Mouse (Mus musculus) small intestine, adult 2 months (tissue): ENCODE results near the gene Ugt2b34. TPM values are rescaled to one million over a fixed set of nuclear protein-coding genes. Genes with fewer than 3 reads are reported as not detected.
A peak's percentile ranks its signal among the peaks of the same experiment; 100 is the strongest.

Source experiments
- H3K27ac ChIP-seq: fragments of 200-500 bp; 2 replicates; pipeline ENCODE4 v1.5.1; 2012; ENCODE audit warnings: low read depth, low read length, control low read depth, inconsistent platforms; ENCODE audit not compliant: insufficient read depth
- H3K27me3 ChIP-seq: fragments of 200-500 bp; 2 replicates; pipeline ENCODE4 v1.6.1; 2012; ENCODE audit warnings: mild to moderate bottlenecking, moderate library complexity, low read length, inconsistent platforms; ENCODE audit not compliant: control insufficient read depth, insufficient read depth
- H3K36me3 ChIP-seq: fragments of 200-500 bp; 2 replicates; pipeline ENCODE4 v1.6.1; 2012; ENCODE audit warnings: mild to moderate bottlenecking, low read length, control low read depth, inconsistent platforms; ENCODE audit not compliant: control insufficient read depth, insufficient read depth
- H3K4me1 ChIP-seq: fragments of 200-500 bp; 2 replicates; pipeline ENCODE4 v1.6.1; 2012; ENCODE audit warnings: low read length, inconsistent platforms, mixed read lengths; ENCODE audit not compliant: control insufficient read depth, insufficient read depth, insufficient read length
- H3K4me3 ChIP-seq: fragments of 200-500 bp; 2 replicates; pipeline ENCODE4 v1.5.1; 2012; ENCODE audit warnings: low read depth, mild to moderate bottlenecking, control low read depth, inconsistent platforms, low read length, moderate library complexity
- CTCF ChIP-seq: fragments of 200-500 bp; IDR thresholded peaks from 2 replicates; pipeline ENCODE4 v1.5.1; 2012; ENCODE audit warnings: low read depth, mild to moderate bottlenecking, control low read depth, inconsistent platforms, low read length, moderate library complexity, mixed read lengths; ENCODE audit not compliant: insufficient replicate concordance, insufficient read length; ENCODE audit errors: extremely low read depth
- POLR2A ChIP-seq: fragments of 200-500 bp; IDR thresholded peaks from 2 replicates; pipeline ENCODE4 v1.6.1; 2012; ENCODE audit warnings: low read depth, mild to moderate bottlenecking, control low read depth, inconsistent platforms, low read length, moderate library complexity
- WGBS: fragments of 180-500 bp; shearing (Covaris S2); methylation state at CpG from one replicate; pipeline ENCODE4 v1.1.7; 2018; 5-methylcytosine and 5-hydroxymethylcytosine counted together
- polyA plus RNA-seq: library from polyadenylated mRNA; depleted of rRNA; stranded (reverse); fragments of >200 nt; gene quantifications from 2 replicates; pipeline ENCODE4 v1.2.3, GENCODE M21; 2012; rRNA removed

The Ugt2b34 gene
- 27.4 and 36.8 TPM in 2 replicates for polyA plus RNA-seq

DNA sequence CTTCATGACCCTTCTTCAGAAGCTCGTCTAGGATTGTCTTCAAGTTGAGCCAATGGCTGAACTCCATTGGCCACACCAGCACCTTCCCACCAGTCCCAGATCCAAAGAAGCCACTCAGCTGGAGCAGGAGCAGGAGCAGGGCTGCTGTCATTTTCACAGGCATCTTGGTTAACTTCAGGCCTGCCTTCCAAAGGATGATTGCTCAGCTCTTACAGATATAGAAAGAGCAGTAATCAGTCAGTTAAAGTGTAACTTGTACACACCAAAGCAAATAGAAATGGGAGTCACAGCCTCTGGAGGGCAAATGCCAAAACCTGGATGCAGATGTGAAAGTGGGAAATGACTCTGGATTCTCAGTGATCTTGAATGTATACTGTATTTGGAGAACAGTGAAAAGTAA lies at the start of gene Ugt2b34:
Ugt2b34 (minus strand) TSS at position 180 of the 400 bp plus-strand sequence.
- peak within 1 kb of the TSS; percentile 61 for H3K4me3 ChIP-seq
- 0 out of 2 replicates have a peak, but pooled peaks cover 2% of the 10 kb centered on the region for H3K36me3 ChIP-seq
- H3K4me1 ChIP-seq: peaks cover 4% of the 10 kb centered on the region; the same call in 1 of the 2 replicates
- H3K27ac ChIP-seq: peak within 1 kb of the TSS; percentile 82
- TF ChIP-seq POLR2A (peak; percentile 61; the same call in 1 of the 2 replicates), CTCF (no peak)
- 22% methylated on average over 1 of the region's 1 CpGs for WGBS
- H3K27me3 ChIP-seq: no peaks in the 10 kb centered on the region

DNA sequence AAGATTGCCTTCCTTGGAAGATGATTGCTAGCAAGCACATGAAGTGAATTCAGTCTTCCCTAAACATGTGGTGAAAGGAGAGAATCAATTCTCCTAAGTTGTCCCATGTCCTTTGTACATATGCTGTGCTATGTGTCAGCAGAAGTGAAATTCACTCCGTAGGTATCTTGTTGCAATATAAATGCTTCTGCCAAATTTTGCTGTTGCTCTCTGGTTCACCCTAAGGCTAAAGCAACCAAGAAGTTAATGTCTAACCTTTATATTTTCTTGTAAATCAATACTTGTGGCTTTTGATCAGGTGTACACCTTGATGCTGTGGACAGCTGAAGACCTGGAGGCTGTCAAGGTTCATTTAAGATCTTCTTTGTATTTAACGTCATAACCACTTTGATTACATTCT lies 35.4 kb upstream of the Ugt2b34 start:
- H3K27ac ChIP-seq: no peak overlapping the region
- no peaks in the 10 kb centered on the region for H3K36me3 ChIP-seq
- 46% methylated on average over 2 of the region's 2 CpGs for WGBS
- no peak overlapping the region for H3K4me3 ChIP-seq
- H3K27me3 ChIP-seq: no peaks in the 10 kb centered on the region
- H3K4me1 ChIP-seq: no peaks in the 10 kb centered on the region
- no peak for TF ChIP-seq POLR2A
- TF ChIP-seq CTCF: no peak

- 72% methylated on average over 2 of the region's 2 CpGs for WGBS
- TF ChIP-seq POLR2A (no peak), CTCF (no peak)
- no peaks in the 10 kb centered on the region for H3K36me3 ChIP-seq
- no peak within 1 kb of the TSS for H3K27ac ChIP-seq
- H3K4me1 ChIP-seq: no peaks in the 10 kb centered on the region
- no peak within 1 kb of the TSS for H3K4me3 ChIP-seq
- H3K27me3 ChIP-seq: no peaks in the 10 kb centered on the region
These were observed 19.7 kb upstream of the Ugt2b34 start, which contains the start of gene Ugt2b1 for GRCm38 (mm10) chr5:86926426-86926825. Gene Ugt2b1, minus strand, starts transcription at chr5:86926530.

GRCm38 (mm10) chr5:86920661-86921233 lies 14.0 kb upstream of the Ugt2b34 start:
- Histone ChIP-seq H3K27ac (no peak overlapping the region), H3K27me3 (no peaks in the 10 kb centered on the region), H3K4me3 (no peak overlapping the region), H3K36me3 (no peaks in the 10 kb centered on the region), H3K4me1 (0 out of 2 replicates have a peak, but pooled peaks cover 1% of the 10 kb centered on the region)
- WGBS: 17% methylated on average over 3 of the region's 3 CpGs
- TF ChIP-seq POLR2A (no peak), CTCF (no peak)

- H3K4me3 ChIP-seq: no peak overlapping the region
- H3K4me1 ChIP-seq: peaks cover 5% of the 10 kb centered on the region; the same call in 1 of the 2 replicates
- no peak overlapping the region for H3K27ac ChIP-seq
- 56% methylated on average over 3 of the region's 3 CpGs for WGBS
- H3K27me3 ChIP-seq: no peaks in the 10 kb centered on the region
- H3K36me3 ChIP-seq: no peaks in the 10 kb centered on the region
- TF ChIP-seq POLR2A: no peak
- TF ChIP-seq CTCF: no peak
These were observed 4.8 kb upstream of the Ugt2b34 start for GRCm38 (mm10) chr5:86911357-86912099.

GRCm38 (mm10) chr5:86910770-86911169 lies 4.0 kb upstream of the Ugt2b34 start:
- no peaks in the 10 kb centered on the region for H3K36me3 ChIP-seq
- no peaks in the 10 kb centered on the region for H3K27me3 ChIP-seq
- WGBS: 11% methylated on average over 1 of the region's 1 CpGs
- H3K27ac ChIP-seq: peak overlapping the region; percentile 82
- peaks cover 5% of the 10 kb centered on the region; the same call in 1 of the 2 replicates for H3K4me1 ChIP-seq
- H3K4me3 ChIP-seq: no peak overlapping the region
- TF ChIP-seq POLR2A (no peak), CTCF (no peak)

GRCm38 (mm10) chr5:86889933-86890332 lies 16.8 kb downstream of the Ugt2b34 start:
- no peak overlapping the region for H3K4me3 ChIP-seq
- peaks cover 36% of the 10 kb centered on the region for H3K36me3 ChIP-seq
- WGBS: 43% methylated on average over 1 of the region's 1 CpGs
- H3K4me1 ChIP-seq: no peaks in the 10 kb centered on the region
- TF ChIP-seq POLR2A (no peak), CTCF (no peak)
- no peaks in the 10 kb centered on the region for H3K27me3 ChIP-seq
- H3K27ac ChIP-seq: no peak overlapping the region
